Mouse (Mus musculus) lung, adult 2 months (tissue): ENCODE data around the gene Hemk1.

Experiments
- CTCF ChIP-seq: fragments of 200-500 bp; IDR thresholded peaks from 2 replicates; pipeline ENCODE4 v1.5.1; 2011; ENCODE audit warnings: mild to moderate bottlenecking, low read length, control low read depth; ENCODE audit not compliant: insufficient read depth
- POLR2A ChIP-seq: fragments of 200-500 bp; IDR thresholded peaks from 2 replicates; pipeline ENCODE4 v1.6.1; 2011; ENCODE audit warnings: low read depth, mild to moderate bottlenecking, control low read depth, low read length, borderline replicate concordance; ENCODE audit errors: extremely low read depth

- TF ChIP-seq CTCF = no peak
- no peak for TF ChIP-seq POLR2A
Measured at GRCm38 (mm10) chr9:107368302-107368701, 30.2 kb upstream of the Hemk1 start.
